Mouse (Mus musculus) forebrain, embryonic 16.5 days (tissue): ENCODE data around the gene Gm10577. TPM values are rescaled to one million over a fixed set of nuclear protein-coding genes. Genes with fewer than 3 reads are reported as not detected.

Experiments used
- ATAC-seq: fragments of 200-750 bp; cut with Nextera tagmentation; 2 replicates; pipeline ENCODE4 v1.8.0; 2017; ENCODE audit warnings: mild to moderate bottlenecking, moderate library complexity
- H3K27ac ChIP-seq: fragments of 300-500 bp; sonication (generic); 2 replicates; pipeline ENCODE4 v1.5.1; 2014; ENCODE audit warnings: low read length, control low read depth
- H3K27me3 ChIP-seq: fragments of 300-500 bp; sonication (generic); replicated peaks from 2 replicates; pipeline ENCODE4 v1.6.1; 2014; ENCODE audit warnings: low read length; ENCODE audit not compliant: control insufficient read depth, insufficient read depth
- H3K36me3 ChIP-seq: fragments of 300-500 bp; sonication (generic); 2 replicates; pipeline ENCODE4 v1.6.1; 2014; ENCODE audit not compliant: control insufficient read depth, insufficient read depth
- H3K4me1 ChIP-seq: fragments of 300-500 bp; sonication (generic); replicated peaks from 2 replicates; pipeline ENCODE4 v1.6.1; 2014; ENCODE audit warnings: low read length; ENCODE audit not compliant: control insufficient read depth, insufficient read depth
- H3K4me2 ChIP-seq: fragments of 300-500 bp; sonication (generic); 2 replicates; pipeline ENCODE4 v1.6.1; 2014; ENCODE audit warnings: mild to moderate bottlenecking, low read length, control low read depth
- H3K4me3 ChIP-seq: fragments of 300-500 bp; sonication (generic); replicated peaks from 2 replicates; pipeline ENCODE4 v1.5.1; 2014; ENCODE audit warnings: mild to moderate bottlenecking, low read length, control low read depth
- H3K9ac ChIP-seq: fragments of 300-500 bp; sonication (generic); replicated peaks from 2 replicates; pipeline ENCODE4 v1.6.1; 2014; ENCODE audit warnings: low read depth, low read length, control low read depth
- H3K9me3 ChIP-seq: fragments of 300-500 bp; sonication (generic); 2 replicates; pipeline ENCODE4 v1.6.1; 2016; ENCODE audit warnings: low read length; ENCODE audit not compliant: control insufficient read depth
- WGBS: fragments of 180-500 bp; shearing (Covaris S2); extraction: QIAGEN DNeasy Blood & Tissue Kit; methylation state at CpG from one replicate; pipeline ENCODE4 v1.1.7; 2014; 5-methylcytosine and 5-hydroxymethylcytosine counted together
- polyA plus RNA-seq: library from polyadenylated mRNA; unstranded; fragments of >200 nt; fragmentation: Nextera tagmentation; extraction: Ambion mirVana; gene quantifications from 2 replicates; pipeline ENCODE4 v1.2.1, GENCODE M21; 2015

Gene Gm10577
- polyA plus RNA-seq, 1 experiment from 2014 or later = not detected

- Histone ChIP-seq H3K27ac (no peak overlapping the region), H3K36me3 (no peaks in the 10 kb centered on the region), H3K9ac (no peak overlapping the region), H3K27me3 (no peaks in the 10 kb centered on the region), H3K4me1 (peaks cover 14% of the 10 kb centered on the region; the same call in 1 of the 2 replicates), H3K4me2 (no peak overlapping the region), H3K9me3 (no peaks in the 10 kb centered on the region), H3K4me3 (no peak overlapping the region)
- ATAC-seq = no peak
- WGBS = 94% methylated on average over 3 of the region's 3 CpGs
Measured at GRCm38 (mm10) chr4:101000622-101001021, 19.9 kb downstream of the Gm10577 start.

- whole genome bisulfite sequencing = 75% methylated on average over 8 of the region's 8 CpGs
- Histone ChIP-seq H3K36me3 (no peaks in the 10 kb centered on the region), H3K4me1 (peaks cover 14% of the 10 kb centered on the region; the same call in 1 of the 2 replicates), H3K9ac (no peak overlapping the region), H3K27ac (no peak overlapping the region; the same call in 1 of the 2 replicates), H3K4me3 (no peak overlapping the region), H3K9me3 (no peaks in the 10 kb centered on the region), H3K4me2 (no peak overlapping the region), H3K27me3 (no peaks in the 10 kb centered on the region)
- no peak for ATAC-seq
Measured at GRCm38 (mm10) chr4:100998906-100999305, 21.6 kb downstream of the Gm10577 start.

DNA sequence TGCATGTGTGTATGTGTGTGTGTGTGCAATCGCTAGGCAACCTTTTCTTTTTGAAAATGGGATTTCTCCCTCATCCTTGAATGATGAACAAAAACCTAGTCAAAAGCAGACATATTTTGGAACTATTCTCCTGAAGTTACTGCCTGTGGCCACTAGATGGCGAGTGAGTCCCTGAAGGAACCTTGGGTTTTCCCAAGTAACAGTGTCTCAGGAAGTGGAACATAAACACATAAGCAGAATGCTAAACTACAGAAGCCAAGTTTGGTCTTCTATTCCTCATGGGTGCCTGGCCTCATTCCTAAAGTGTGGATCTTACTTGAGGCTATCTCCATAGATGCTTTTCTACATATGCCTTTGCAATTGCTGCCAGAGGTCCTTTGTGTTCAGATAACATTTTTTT, 22.4 kb downstream of the Gm10577 start:
- Histone ChIP-seq H3K9ac (no peak overlapping the region), H3K27me3 (no peaks in the 10 kb centered on the region), H3K4me3 (no peak overlapping the region), H3K27ac (peak overlapping the region; percentile 13; the same call in 1 of the 2 replicates), H3K4me1 (peaks cover 14% of the 10 kb centered on the region; the same call in 1 of the 2 replicates), H3K9me3 (no peaks in the 10 kb centered on the region), H3K4me2 (no peak overlapping the region), H3K36me3 (no peaks in the 10 kb centered on the region)
- ATAC-seq = peak; percentile 49
- 14% methylated on average over 2 of the region's 2 CpGs for WGBS

DNA sequence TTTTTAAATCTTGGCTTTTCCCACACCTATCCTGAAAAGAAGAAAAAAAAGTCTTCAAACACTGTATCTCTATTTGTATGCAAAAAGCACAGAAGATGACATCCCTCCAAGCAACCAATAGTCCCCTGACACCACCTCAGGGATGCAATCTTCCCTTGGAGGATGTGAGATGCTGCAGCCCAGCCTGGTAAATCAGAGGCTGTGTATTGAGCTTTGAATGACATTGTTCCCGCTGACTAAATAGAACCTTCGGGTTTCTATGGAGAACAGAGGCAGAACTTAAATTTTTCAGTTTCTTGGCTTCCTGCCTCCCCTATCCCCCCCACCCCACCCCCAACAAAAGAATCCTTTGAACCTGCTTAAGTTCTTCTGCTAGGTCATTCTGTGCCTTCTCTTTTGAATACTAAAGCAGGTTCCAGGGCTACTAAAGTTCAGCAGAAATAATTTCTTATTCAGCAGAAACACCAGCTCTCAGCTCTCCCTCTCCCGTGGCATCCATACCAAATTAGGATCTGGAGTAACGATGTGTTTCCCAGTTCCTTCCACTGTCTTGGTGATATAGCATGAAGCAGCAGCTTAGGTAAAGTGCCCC, 24.3 kb downstream of the Gm10577 start:
- WGBS = 8% methylated on average over 4 of the region's 4 CpGs
- no peak for ATAC-seq
- Histone ChIP-seq H3K4me3 (no peak overlapping the region), H3K36me3 (no peaks in the 10 kb centered on the region), H3K9me3 (no peaks in the 10 kb centered on the region), H3K9ac (no peak overlapping the region), H3K27me3 (no peaks in the 10 kb centered on the region), H3K27ac (no peak overlapping the region), H3K4me2 (no peak overlapping the region), H3K4me1 (peaks cover 13% of the 10 kb centered on the region)

GRCm38 (mm10) chr4:100995617-100996016, 24.9 kb downstream of the Gm10577 start:
- H3K27me3 ChIP-seq = no peaks in the 10 kb centered on the region
- H3K36me3 ChIP-seq = no peaks in the 10 kb centered on the region
- WGBS = 70% methylated on average over 5 of the region's 5 CpGs
- H3K27ac ChIP-seq = no peak overlapping the region
- H3K9me3 ChIP-seq = no peaks in the 10 kb centered on the region
- peaks cover 18% of the 10 kb centered on the region for H3K4me1 ChIP-seq
- H3K4me3 ChIP-seq = no peak overlapping the region
- no peak overlapping the region for H3K4me2 ChIP-seq
- no peak overlapping the region for H3K9ac ChIP-seq
- no peak for ATAC-seq

DNA sequence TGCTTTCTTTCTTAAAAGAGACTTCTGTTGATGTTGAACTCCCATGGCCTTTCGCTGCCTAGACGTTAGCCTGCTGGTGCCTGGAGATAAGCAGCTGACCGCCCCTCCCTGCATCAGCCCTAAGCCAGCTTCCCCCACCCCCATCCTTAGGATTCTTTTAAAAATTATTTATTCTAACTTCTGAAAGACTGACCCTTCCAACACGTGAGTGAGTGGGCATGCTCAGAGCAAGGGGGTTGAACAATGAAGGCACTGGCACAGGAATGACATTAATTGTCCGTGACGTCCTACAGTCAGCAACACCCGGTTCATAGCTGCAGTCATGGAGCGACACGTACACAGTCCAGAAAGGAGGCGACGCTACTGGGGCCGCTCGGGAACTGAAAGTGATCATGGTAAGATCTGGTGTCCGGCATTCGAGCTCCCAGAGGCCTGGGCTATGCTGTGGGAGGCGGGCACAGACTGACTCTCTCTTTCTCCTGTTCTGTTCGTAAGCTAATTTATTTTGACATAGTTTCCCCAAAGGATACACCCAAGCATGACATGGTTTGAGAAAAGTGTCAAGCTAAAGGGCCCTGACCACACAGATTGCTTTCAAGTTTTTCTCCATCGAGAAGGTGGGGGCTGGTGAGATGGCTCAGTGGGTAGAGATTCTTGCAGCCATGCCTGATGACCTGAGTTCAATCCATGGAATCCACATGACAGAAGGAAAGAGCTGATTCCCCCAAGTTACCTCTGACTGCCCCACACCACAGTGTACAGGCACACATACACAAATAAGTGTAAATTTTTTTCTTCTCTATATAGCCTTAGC, 25.8 kb downstream of the Gm10577 start:
- H3K27ac ChIP-seq = no peak overlapping the region
- WGBS = 76% methylated on average over 18 of the region's 18 CpGs

DNA sequence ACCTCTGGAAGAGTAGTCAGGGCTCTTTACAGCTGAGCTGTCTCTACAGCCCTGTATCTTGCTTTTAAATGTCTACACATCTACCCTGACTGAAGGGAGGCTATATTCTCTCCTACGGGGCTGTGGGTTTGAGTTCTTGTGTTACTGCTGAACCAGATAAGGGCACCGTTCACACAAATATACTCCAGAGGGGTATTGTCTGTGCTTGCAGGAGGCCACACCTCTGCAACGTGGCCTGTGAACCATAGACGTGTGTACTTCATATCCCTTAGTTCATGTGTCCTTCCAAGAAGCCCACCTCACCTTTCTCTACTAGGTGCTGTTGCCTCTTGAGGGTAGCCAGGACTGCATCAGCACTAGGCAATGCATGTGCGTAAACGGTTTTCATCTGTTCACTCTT, 28.4 kb downstream of the Gm10577 start:
- no peak overlapping the region for H3K4me2 ChIP-seq
- peaks cover 16% of the 10 kb centered on the region for H3K4me1 ChIP-seq
- no peaks in the 10 kb centered on the region for H3K27me3 ChIP-seq
- 95% methylated on average over 6 of the region's 6 CpGs for WGBS
- no peak for ATAC-seq
- H3K27ac ChIP-seq = no peak overlapping the region
- no peak overlapping the region for H3K9ac ChIP-seq
- H3K9me3 ChIP-seq = no peaks in the 10 kb centered on the region
- H3K4me3 ChIP-seq = no peak overlapping the region
- peaks cover under 1% of the 10 kb centered on the region for H3K36me3 ChIP-seq

More for the DNA sequence above, 25.8 kb downstream of the Gm10577 start:
- Histone ChIP-seq H3K27me3 (no peaks in the 10 kb centered on the region), H3K4me3 (no peak overlapping the region), H3K9ac (no peak overlapping the region), H3K9me3 (no peaks in the 10 kb centered on the region), H3K4me2 (no peak overlapping the region), H3K4me1 (peaks cover 21% of the 10 kb centered on the region), H3K36me3 (no peaks in the 10 kb centered on the region)
- ATAC-seq = no peak

GRCm38 (mm10) chr4:100990996-100991395, 29.5 kb downstream of the Gm10577 start:
- ATAC-seq = peak; percentile 35; the same call in 1 of the 2 replicates
- no peaks in the 10 kb centered on the region for H3K9me3 ChIP-seq
- no peak overlapping the region for H3K4me2 ChIP-seq
- no peaks in the 10 kb centered on the region for H3K27me3 ChIP-seq
- no peak overlapping the region for H3K27ac ChIP-seq
- no peak overlapping the region for H3K9ac ChIP-seq
- no peak overlapping the region for H3K4me3 ChIP-seq
- WGBS = 46% methylated on average over 4 of the region's 4 CpGs
- H3K36me3 ChIP-seq = peaks cover 4% of the 10 kb centered on the region
- peaks cover 11% of the 10 kb centered on the region for H3K4me1 ChIP-seq

- Histone ChIP-seq H3K9me3 (no peaks in the 10 kb centered on the region), H3K27ac (no peak overlapping the region), H3K4me1 (peaks cover 10% of the 10 kb centered on the region), H3K36me3 (peaks cover 4% of the 10 kb centered on the region), H3K9ac (no peak overlapping the region), H3K27me3 (no peaks in the 10 kb centered on the region), H3K4me2 (no peak overlapping the region), H3K4me3 (no peak overlapping the region)
- WGBS = 76% methylated on average over 7 of the region's 8 CpGs
- ATAC-seq = no peak
Measured at GRCm38 (mm10) chr4:100988231-100988799, 32.2 kb downstream of the Gm10577 start.
